Mouse (Mus musculus): Measurements from ENCODE around the gene Arl6ip5. TPM values are rescaled to one million over a fixed set of nuclear protein-coding genes. Genes with fewer than 3 reads are reported as not detected.
A peak's percentile ranks its signal among the peaks of the same experiment; 100 is the strongest.

Gene Arl6ip5
- polyA plus RNA-seq, 2 experiments = 17.1 to 25.6 TPM

DNA sequence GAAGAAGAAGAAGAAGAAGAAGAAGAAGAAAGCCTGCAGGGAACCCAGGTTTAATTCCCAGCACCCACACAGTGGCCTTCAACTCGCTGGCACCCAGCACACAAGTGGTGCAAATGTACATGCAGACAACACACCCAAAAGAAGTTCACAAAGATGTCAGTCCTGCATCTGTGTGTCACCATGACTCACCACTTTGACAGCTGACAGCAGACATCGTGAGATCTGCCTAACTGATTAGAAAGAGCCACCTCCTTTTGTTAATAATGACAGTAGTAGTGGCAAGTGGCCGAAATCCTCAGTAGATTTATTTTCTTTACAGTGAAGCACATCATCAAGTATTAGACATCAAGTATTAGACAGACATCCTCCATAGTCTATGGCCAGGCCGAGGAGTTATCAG is 3.4 kb upstream of the Arl6ip5 start:
- Histone ChIP-seq H3K9me3 (ENCODE audit: control insufficient read depth, low read length) (no peaks in the 10 kb centered on the region), H3K36me3 (replicated peaks; ENCODE audit: control insufficient read depth, insufficient read depth, low read depth) (no peaks in the 10 kb centered on the region; the same call in 1 of the 2 replicates), H3K27ac (no peak overlapping the region; the same call in 1 of the 2 replicates), H3K4me3 (ENCODE audit: insufficient read depth in 1 of 2, low read depth in 2 of 2, low read length in 2 of 2) (no peak overlapping the region), H3K9ac (replicated peaks) (no peak overlapping the region), H3K4me2 (ENCODE audit: low read depth) (no peak overlapping the region), H3K4me1 (replicated peaks; ENCODE audit: control insufficient read depth in 2 of 2, insufficient read depth in 2 of 2, low read length in 1 of 2) (peaks cover 35 to 36% of the 10 kb centered on the region in 2 experiments), H3K27me3 (ENCODE audit: control insufficient read depth, insufficient read depth, low read length) (no peaks in the 10 kb centered on the region)
- TF ChIP-seq EP300 (IDR thresholded peaks at IDR 0.05; ENCODE audit: low read depth) (0 out of 2 replicates have a peak, but pooled peaks have one; percentile 23), CTCF (IDR thresholded peaks at IDR 0.05; ENCODE audit: low read depth) (no peak)
- ATAC-seq (ENCODE audit: insufficient read depth) (no peak), DNase-seq (ENCODE audit: low read depth in 3 of 3, low spot score in 3 of 3) (peak in 1 of 3 experiments; percentile 51)
- WGBS (ENCODE audit: insufficient replicate concordance) = 39% methylated on average over 4 of the region's 4 CpGs

DNA sequence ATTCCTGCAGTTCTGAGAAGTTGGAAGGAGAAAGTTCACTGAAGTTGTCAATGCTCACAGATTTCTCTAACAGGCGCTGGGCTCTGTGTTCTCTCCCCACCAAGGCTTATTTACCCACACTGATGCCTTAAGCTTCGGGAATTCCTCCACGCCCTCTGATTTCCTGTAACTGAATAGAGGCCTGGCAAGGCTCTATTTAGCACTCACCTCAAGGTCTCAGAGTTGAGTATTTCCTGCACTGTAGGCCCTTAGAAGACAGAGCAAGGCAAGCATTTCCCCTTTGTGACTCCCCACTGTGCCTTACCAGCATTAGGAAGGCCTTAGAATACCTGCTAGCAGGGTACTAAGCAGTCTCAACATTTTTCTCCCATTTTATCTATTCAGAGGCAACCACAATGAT is 2.1 kb upstream of the Arl6ip5 start:
- no peak for TF ChIP-seq CTCF (IDR thresholded peaks at IDR 0.05; ENCODE audit: low read depth)
- TF ChIP-seq EP300 (IDR thresholded peaks at IDR 0.05; ENCODE audit: low read depth) = no peak
- DNase-seq (ENCODE audit: low read depth in 3 of 3, low spot score in 3 of 3) = no peak
- no peaks in the 10 kb centered on the region for H3K36me3 ChIP-seq (replicated peaks; ENCODE audit: control insufficient read depth, insufficient read depth, low read depth)
- H3K27ac ChIP-seq = no peak overlapping the region
- WGBS (ENCODE audit: insufficient replicate concordance) = 40% methylated on average over 3 of the region's 3 CpGs
- no peaks in the 10 kb centered on the region for H3K27me3 ChIP-seq (ENCODE audit: control insufficient read depth, insufficient read depth, low read length)
- no peak overlapping the region for H3K9ac ChIP-seq (replicated peaks)
- no peaks in the 10 kb centered on the region for H3K9me3 ChIP-seq (ENCODE audit: control insufficient read depth, low read length)
- peaks cover 35 to 40% of the 10 kb centered on the region in 2 experiments for H3K4me1 ChIP-seq (replicated peaks; ENCODE audit: control insufficient read depth in 2 of 2, insufficient read depth in 2 of 2, low read length in 1 of 2)
- no peak for ATAC-seq (ENCODE audit: insufficient read depth)
- no peak overlapping the region for H3K4me2 ChIP-seq (ENCODE audit: low read depth)
- H3K4me3 ChIP-seq (ENCODE audit: insufficient read depth in 1 of 2, low read depth in 2 of 2, low read length in 2 of 2) = no peak overlapping the region

DNA sequence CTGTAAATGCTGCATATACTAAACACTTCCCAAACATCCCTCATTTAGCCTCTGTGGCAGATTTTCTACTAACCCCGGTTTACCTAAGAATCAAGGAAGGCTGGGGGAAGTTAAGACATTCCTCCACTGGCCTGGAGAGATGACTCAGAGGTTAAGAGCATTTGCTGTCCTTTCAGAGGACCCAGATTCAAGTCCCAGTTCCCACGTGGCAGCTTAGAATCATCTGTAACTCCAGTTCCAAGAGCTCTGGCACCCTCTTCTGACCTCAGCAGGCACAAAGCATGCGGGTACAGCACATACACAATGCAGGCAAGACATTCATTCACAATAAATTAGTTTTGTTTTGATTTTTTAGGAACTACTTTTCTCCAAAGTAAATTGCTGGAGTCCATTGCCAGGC is 1.3 kb upstream of the Arl6ip5 start:
- whole genome bisulfite sequencing (ENCODE audit: insufficient replicate concordance) = 51% methylated on average over 3 of the region's 3 CpGs
- no peaks in the 10 kb centered on the region for H3K36me3 ChIP-seq (replicated peaks; ENCODE audit: control insufficient read depth, insufficient read depth, low read depth)
- no peak overlapping the region for H3K27ac ChIP-seq
- DNase-seq (ENCODE audit: low read depth in 3 of 3, low spot score in 3 of 3) (no peak), ATAC-seq (ENCODE audit: insufficient read depth) (no peak)
- H3K4me1 ChIP-seq (replicated peaks; ENCODE audit: control insufficient read depth in 2 of 2, insufficient read depth in 2 of 2, low read length in 1 of 2) = peaks cover 32 to 42% of the 10 kb centered on the region in 2 experiments
- no peaks in the 10 kb centered on the region for H3K27me3 ChIP-seq (ENCODE audit: control insufficient read depth, insufficient read depth, low read length)
- H3K4me2 ChIP-seq (ENCODE audit: low read depth) = no peak overlapping the region
- H3K4me3 ChIP-seq (ENCODE audit: insufficient read depth in 1 of 2, low read depth in 2 of 2, low read length in 2 of 2) = no peak overlapping the region
- H3K9ac ChIP-seq (replicated peaks) = no peak overlapping the region
- TF ChIP-seq EP300 (IDR thresholded peaks at IDR 0.05; ENCODE audit: low read depth) (no peak), CTCF (IDR thresholded peaks at IDR 0.05; ENCODE audit: low read depth) (peak; percentile 22)
- H3K9me3 ChIP-seq (ENCODE audit: control insufficient read depth, low read length) = no peaks in the 10 kb centered on the region

DNA sequence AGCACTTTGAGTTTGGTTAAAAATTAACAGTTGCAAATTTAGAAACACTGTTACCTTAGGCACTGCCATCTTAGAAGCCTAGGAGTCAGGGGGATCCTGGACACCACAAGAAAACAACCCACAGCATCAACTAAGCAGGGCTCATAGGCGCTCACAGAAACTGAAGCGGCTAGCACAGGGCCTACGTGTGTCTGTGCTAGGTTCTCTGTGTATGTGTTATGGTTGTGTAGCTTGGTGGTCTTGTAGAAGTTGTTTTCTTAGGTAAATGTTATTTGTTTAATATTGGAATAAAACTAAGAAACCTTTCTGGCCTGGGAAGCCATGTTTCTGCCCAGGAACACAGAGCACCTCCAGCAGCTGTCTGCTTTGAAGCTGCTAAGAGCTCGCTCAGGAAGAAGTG is 738 bp upstream of the Arl6ip5 start:
- Histone ChIP-seq H3K4me1 (replicated peaks; ENCODE audit: control insufficient read depth in 2 of 2, insufficient read depth in 2 of 2, low read length in 1 of 2) (peaks cover 26 to 42% of the 10 kb centered on the region in 2 experiments), H3K9me3 (ENCODE audit: control insufficient read depth, low read length) (no peaks in the 10 kb centered on the region), H3K4me3 (ENCODE audit: insufficient read depth in 1 of 2, low read depth in 2 of 2, low read length in 2 of 2) (no peak overlapping the region), H3K4me2 (ENCODE audit: low read depth) (peak overlapping the region; percentile 96), H3K9ac (replicated peaks) (no peak overlapping the region), H3K27me3 (ENCODE audit: control insufficient read depth, insufficient read depth, low read length) (no peaks in the 10 kb centered on the region), H3K27ac (no peak overlapping the region), H3K36me3 (replicated peaks; ENCODE audit: control insufficient read depth, insufficient read depth, low read depth) (no peaks in the 10 kb centered on the region)
- 78% methylated on average over 4 of the region's 4 CpGs for WGBS (ENCODE audit: insufficient replicate concordance)
- no peak for ATAC-seq (ENCODE audit: insufficient read depth)
- no peak for TF ChIP-seq CTCF (IDR thresholded peaks at IDR 0.05; ENCODE audit: low read depth)
- TF ChIP-seq EP300 (IDR thresholded peaks at IDR 0.05; ENCODE audit: low read depth) = no peak
- DNase-seq (ENCODE audit: low read depth in 3 of 3, low spot score in 3 of 3) = no peak

DNA sequence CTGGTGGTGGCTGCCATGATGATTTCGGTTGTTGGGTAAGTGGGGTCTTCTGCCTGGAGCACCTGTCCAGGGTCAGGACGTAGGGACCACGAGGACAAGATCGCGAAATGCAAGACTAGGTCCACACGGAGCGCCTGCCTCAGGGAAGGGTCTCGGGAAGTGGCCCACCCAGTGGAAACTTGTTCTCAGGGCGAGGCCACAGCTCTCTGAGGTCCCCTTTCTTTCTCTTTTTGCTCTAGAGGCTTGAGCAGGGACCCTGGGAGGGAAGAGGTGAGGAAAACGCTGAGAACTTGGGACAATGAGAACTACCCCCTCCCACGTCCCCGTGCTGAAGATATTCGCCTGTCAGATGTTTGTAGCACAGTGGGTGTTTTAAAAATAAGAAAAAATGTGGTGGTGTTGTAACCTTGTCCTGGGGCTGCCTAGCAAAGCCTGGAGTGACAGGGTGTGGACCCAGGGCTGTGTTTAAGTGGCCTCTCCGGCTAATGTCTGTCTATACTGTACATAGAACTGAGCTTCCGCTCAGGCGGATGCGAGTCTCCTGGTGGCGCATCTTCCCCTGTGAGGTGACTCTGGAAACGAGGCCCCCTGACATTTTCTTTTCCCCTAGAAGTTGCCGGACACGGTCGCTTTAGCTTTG is 593 bp downstream of the Arl6ip5 start:
- Histone ChIP-seq H3K4me1 (replicated peaks; ENCODE audit: control insufficient read depth in 2 of 2, insufficient read depth in 2 of 2, low read length in 1 of 2) (peaks cover 26 to 42% of the 10 kb centered on the region in 2 experiments), H3K4me3 (ENCODE audit: insufficient read depth in 1 of 2, low read depth in 2 of 2, low read length in 2 of 2) (peak overlapping the region; percentile 90 to 98), H3K9ac (replicated peaks) (peak overlapping the region; percentile 94), H3K36me3 (replicated peaks; ENCODE audit: control insufficient read depth, insufficient read depth, low read depth) (peaks cover 5% of the 10 kb centered on the region; the same call in 1 of the 2 replicates), H3K4me2 (ENCODE audit: low read depth) (peak overlapping the region; percentile 96), H3K27me3 (ENCODE audit: control insufficient read depth, insufficient read depth, low read length) (no peaks in the 10 kb centered on the region), H3K9me3 (ENCODE audit: control insufficient read depth, low read length) (no peaks in the 10 kb centered on the region), H3K27ac (peak overlapping the region; percentile 79)
- TF ChIP-seq EP300 (IDR thresholded peaks at IDR 0.05; ENCODE audit: low read depth) (no peak), CTCF (IDR thresholded peaks at IDR 0.05; ENCODE audit: low read depth) (0 out of 2 replicates have a peak, but pooled peaks have one; percentile 6)
- ATAC-seq (ENCODE audit: insufficient read depth) (peak; percentile 79), DNase-seq (ENCODE audit: low read depth in 3 of 3, low spot score in 3 of 3) (peak in 1 of 3 experiments; percentile 49)
- WGBS (ENCODE audit: insufficient replicate concordance) = 1% methylated on average over 22 of the region's 22 CpGs
